Mouse (Mus musculus): Measurements from ENCODE around the gene Tenm3. TPM values are rescaled to one million over a fixed set of nuclear protein-coding genes. Genes with fewer than 3 reads are reported as not detected.

The Tenm3 gene
- polyA plus RNA-seq, 1 experiment from 2014 or later = 2.6 TPM

DNA sequence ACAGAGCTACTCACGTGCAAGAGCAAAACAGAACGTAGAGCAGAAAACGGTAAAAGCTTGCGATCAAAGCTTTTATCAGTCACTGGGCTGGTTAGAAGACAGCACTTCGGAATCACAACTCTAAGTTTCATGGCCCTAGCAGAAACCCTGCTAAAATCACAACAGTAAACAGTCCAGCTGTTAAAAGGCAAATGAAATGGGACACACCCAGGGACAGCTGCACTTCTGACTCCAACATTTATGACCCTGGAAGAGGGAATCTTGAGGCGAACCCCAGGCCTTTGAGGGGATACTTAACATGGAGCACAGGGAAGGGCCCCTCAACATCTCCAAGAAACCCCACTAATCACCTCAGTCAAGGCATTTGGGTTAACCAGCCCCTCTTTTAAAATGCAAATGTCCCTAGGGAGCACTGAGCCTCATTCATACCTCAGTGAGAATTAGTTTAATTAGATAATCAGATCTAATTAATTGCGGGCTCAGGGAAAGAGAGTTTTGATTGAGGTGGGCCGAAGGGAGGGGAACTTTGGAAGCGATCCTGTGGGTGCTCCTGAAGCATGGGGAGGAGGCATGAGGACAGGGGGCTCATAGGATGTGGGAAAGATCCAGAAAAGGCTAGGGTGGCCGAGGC lies 138.8 kb downstream of the Tenm3 start:
- ATAC-seq (ENCODE audit: low read depth) (no peak), DNase-seq (no peak)
- H3K9me3 ChIP-seq (replicated peaks) = 0 out of 2 replicates have a peak, but pooled peaks cover 3% of the 10 kb centered on the region
- H3K4me2 ChIP-seq = no peak overlapping the region
- no peaks in the 10 kb centered on the region for H3K36me3 ChIP-seq
- no peak overlapping the region for H3K4me3 ChIP-seq (replicated peaks)
- 74% methylated on average over 10 of the region's 10 CpGs for WGBS (ENCODE audit: insufficient replicate concordance)
- no peaks in the 10 kb centered on the region for H3K4me1 ChIP-seq (replicated peaks)
- H3K27me3 ChIP-seq = no peaks in the 10 kb centered on the region
- no peak overlapping the region for H3K27ac ChIP-seq
- no peak overlapping the region for H3K9ac ChIP-seq

DNA sequence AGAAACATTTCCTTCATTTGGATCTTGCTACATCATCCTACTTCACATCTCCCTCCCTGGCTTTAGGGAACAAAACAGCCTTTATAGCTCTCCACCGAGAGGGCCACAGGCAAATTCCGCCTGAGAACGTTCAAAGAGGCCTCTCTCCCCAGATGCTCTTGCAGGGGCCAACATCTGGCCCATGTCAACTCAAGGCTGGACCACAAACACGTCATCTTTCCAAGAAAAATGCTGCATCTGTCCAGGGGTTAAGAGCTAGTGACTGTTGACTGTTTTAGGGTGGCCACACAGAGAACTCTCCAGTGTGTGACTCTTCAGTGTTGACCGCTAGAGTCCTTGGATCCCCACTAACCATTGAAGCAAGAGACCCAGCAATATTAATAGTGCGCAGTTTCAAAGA lies 139.3 kb downstream of the Tenm3 start:
- no peaks in the 10 kb centered on the region for H3K27me3 ChIP-seq
- no peak for ATAC-seq (ENCODE audit: low read depth)
- no peaks in the 10 kb centered on the region for H3K4me1 ChIP-seq (replicated peaks)

DNA sequence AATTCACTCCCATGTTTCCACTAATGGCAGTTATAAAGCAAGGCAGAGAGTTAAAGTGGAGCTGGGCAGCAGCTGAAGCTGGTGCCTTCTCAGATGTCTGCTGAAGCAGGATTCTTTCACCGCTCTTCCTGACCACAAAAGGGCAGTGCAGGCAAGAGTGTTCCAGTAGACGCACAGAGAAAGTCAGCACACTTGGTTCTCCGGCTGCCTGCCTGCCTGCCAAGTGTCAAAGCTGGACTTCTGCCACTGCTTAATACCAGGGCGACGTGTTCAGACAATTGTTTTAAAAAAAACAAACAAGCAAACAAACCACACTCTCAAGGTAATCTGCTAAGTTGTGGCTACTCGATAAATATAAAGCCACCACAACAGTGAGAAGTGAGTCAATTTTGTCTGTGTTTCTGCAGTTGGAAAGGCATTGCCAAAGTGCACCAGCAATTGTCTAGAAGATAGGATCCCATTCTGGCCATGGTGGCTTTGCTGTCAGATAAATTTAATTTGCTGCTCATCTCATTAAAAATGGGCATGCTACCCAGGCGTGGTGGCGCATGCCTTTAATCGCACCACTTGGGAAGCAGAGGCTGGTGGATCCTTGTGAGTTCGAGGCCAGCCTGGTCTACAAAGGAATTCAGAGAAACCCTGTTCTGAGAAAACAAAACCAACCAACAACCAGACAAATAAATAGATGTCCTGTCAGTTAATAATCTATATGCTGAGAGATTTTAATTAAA lies 152.9 kb downstream of the Tenm3 start:
- H3K36me3 ChIP-seq = no peaks in the 10 kb centered on the region
- DNase-seq (no peak), ATAC-seq (ENCODE audit: low read depth) (no peak)
- H3K4me2 ChIP-seq = no peak overlapping the region
- no peak overlapping the region for H3K4me3 ChIP-seq (replicated peaks)
- H3K9me3 ChIP-seq (replicated peaks) = no peaks in the 10 kb centered on the region
- H3K9ac ChIP-seq = no peak overlapping the region
- H3K27me3 ChIP-seq = no peaks in the 10 kb centered on the region
- no peaks in the 10 kb centered on the region for H3K4me1 ChIP-seq (replicated peaks)
- H3K27ac ChIP-seq = no peak overlapping the region
- WGBS (ENCODE audit: insufficient replicate concordance) = 71% methylated on average over 10 of the region's 10 CpGs

More for the DNA sequence above, 139.3 kb downstream of the Tenm3 start:
- H3K4me2 ChIP-seq = no peak overlapping the region
- H3K36me3 ChIP-seq = no peaks in the 10 kb centered on the region
- no peak for DNase-seq
- no peak overlapping the region for H3K4me3 ChIP-seq (replicated peaks)
- H3K27ac ChIP-seq = no peak overlapping the region
- WGBS (ENCODE audit: insufficient replicate concordance) = 66% methylated on average over 6 of the region's 6 CpGs
- no peak overlapping the region for H3K9ac ChIP-seq
- 0 out of 2 replicates have a peak, but pooled peaks cover 5% of the 10 kb centered on the region for H3K9me3 ChIP-seq (replicated peaks)

DNA sequence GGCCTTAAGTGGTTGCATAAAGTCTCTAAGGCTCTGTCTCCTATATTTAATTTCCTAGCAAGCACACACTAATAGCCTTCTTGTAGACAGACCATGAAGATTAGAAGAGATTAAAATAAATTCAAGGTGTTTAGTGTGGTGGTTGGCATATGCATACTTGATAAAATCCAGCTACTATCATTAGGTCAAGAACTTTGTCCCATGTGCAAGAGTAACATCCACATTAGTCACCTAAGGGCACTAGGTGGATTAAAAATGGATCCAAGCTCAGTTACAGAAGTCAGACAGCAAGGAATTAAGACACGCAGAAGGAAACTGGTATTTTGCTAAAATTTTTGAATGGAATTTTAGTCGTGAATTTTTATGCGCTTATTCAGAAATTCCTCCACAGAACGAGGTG lies 155.0 kb downstream of the Tenm3 start:
- no peak for ATAC-seq (ENCODE audit: low read depth)

DNA sequence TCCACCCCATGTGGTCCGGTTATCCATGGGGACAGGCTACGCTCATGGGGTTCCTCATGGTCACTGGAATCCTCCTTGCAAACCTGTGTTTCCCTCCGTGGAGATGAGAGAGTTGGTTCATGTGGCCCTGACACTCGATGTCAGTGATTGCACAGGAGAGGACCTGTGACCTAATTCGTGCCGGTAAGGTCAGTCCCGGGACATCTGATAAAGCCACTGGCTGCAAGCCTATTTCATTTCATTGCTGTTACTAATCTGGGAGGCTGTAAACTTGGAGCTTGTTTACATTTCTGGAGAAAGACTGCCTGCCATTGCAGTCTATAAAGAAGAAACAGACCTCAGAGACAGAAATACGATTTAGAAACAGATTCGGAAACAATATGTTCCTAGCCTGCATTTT lies 155.6 kb downstream of the Tenm3 start:
- 56% methylated on average over 9 of the region's 9 CpGs for WGBS (ENCODE audit: insufficient replicate concordance)
- H3K36me3 ChIP-seq = no peaks in the 10 kb centered on the region
- ATAC-seq (ENCODE audit: low read depth) = peak; percentile 57
- no peak for DNase-seq
- no peaks in the 10 kb centered on the region for H3K9me3 ChIP-seq (replicated peaks)
- no peaks in the 10 kb centered on the region for H3K27me3 ChIP-seq
- H3K27ac ChIP-seq = no peak overlapping the region
- no peak overlapping the region for H3K4me2 ChIP-seq
- no peaks in the 10 kb centered on the region for H3K4me1 ChIP-seq (replicated peaks)
- no peak overlapping the region for H3K4me3 ChIP-seq (replicated peaks)
- no peak overlapping the region for H3K9ac ChIP-seq

More for the DNA sequence above, 155.0 kb downstream of the Tenm3 start:
- no peak overlapping the region for H3K4me2 ChIP-seq
- WGBS (ENCODE audit: insufficient replicate concordance) = 66% methylated on average over 4 of the region's 4 CpGs
- H3K27me3 ChIP-seq = no peaks in the 10 kb centered on the region
- H3K4me3 ChIP-seq (replicated peaks) = no peak overlapping the region
- no peaks in the 10 kb centered on the region for H3K4me1 ChIP-seq (replicated peaks)
- no peak for DNase-seq
- no peak overlapping the region for H3K9ac ChIP-seq
- H3K27ac ChIP-seq = no peak overlapping the region
- no peaks in the 10 kb centered on the region for H3K36me3 ChIP-seq
- no peaks in the 10 kb centered on the region for H3K9me3 ChIP-seq (replicated peaks)

DNA sequence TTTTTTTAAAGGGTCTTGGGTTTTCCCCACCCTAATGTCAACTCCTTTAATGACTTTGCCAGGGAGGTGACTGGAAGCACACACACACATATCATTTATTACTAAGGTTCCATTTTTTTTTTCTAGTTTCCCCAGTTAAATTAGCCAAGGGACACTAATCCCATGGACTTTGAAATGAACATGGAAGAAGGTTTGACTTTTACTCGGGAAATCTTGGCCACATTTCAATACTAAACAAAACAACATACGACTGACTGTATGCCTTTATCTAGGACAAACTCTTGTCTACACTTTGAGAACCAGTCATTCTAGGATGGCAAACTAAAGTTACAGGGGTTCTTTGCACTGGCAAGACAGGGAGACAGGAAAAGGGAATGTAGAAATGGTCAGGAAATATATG lies 170.3 kb downstream of the Tenm3 start:
- H3K9me3 ChIP-seq (replicated peaks) = no peaks in the 10 kb centered on the region; the same call in 1 of the 2 replicates
- H3K27ac ChIP-seq = no peak overlapping the region
- no peaks in the 10 kb centered on the region for H3K27me3 ChIP-seq
- no peaks in the 10 kb centered on the region for H3K4me1 ChIP-seq (replicated peaks)
- WGBS (ENCODE audit: insufficient replicate concordance) = 72% methylated on average over 2 of the region's 2 CpGs
- no peak overlapping the region for H3K9ac ChIP-seq
- H3K4me3 ChIP-seq (replicated peaks) = no peak overlapping the region
- H3K36me3 ChIP-seq = no peaks in the 10 kb centered on the region
- ATAC-seq (ENCODE audit: low read depth) (no peak), DNase-seq (no peak)
- H3K4me2 ChIP-seq = no peak overlapping the region

DNA sequence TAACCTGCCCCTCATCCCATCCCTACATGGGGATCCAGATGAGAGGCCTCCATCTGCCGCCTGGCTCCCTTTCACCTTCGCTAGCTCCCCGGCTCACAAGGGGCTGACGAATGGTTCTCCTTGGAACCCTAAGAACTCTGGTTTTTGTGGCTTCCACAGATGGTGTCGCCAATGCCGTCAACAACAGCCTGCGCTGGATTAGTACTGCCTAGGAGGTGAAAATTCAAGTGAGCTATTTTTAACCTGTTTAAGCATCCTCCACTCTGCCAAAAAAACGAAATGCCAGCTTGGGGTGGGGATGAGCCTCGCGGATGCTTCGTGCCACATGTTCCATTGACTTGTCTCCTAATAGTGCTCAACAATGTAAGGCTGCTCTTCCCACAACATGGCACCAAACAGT lies 171.3 kb downstream of the Tenm3 start:
- H3K4me3 ChIP-seq (replicated peaks) = no peak overlapping the region
- WGBS (ENCODE audit: insufficient replicate concordance) = 79% methylated on average over 11 of the region's 11 CpGs
- no peaks in the 10 kb centered on the region for H3K27me3 ChIP-seq
- ATAC-seq (ENCODE audit: low read depth) = no peak
- no peaks in the 10 kb centered on the region for H3K4me1 ChIP-seq (replicated peaks)
- H3K27ac ChIP-seq = no peak overlapping the region
- no peaks in the 10 kb centered on the region for H3K36me3 ChIP-seq
- no peak overlapping the region for H3K4me2 ChIP-seq
- H3K9ac ChIP-seq = no peak overlapping the region
- H3K9me3 ChIP-seq (replicated peaks) = no peaks in the 10 kb centered on the region; the same call in 1 of the 2 replicates
- DNase-seq = no peak

DNA sequence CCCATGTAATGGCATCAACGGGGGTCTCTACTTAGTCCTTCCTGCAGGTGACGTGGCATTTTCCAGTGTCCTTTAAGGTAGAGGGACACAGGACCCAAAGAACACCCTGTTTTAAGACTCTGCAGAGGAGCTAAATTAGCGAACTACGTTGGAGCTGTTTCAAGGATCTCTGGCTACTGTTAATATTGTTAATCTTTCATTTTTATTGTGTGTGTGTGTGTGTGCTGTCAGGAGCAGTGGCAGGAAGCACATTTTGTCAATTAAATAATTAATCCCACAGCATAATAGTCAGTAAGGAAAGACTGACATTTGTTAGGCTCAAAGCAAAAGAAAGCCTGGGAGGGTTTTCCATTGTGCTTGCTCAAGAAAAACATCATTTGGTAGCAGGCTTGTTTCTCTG lies 172.4 kb downstream of the Tenm3 start:
- ATAC-seq (ENCODE audit: low read depth) (no peak), DNase-seq (no peak)
- 59% methylated on average over 4 of the region's 4 CpGs for WGBS (ENCODE audit: insufficient replicate concordance)
- Histone ChIP-seq H3K9ac (no peak overlapping the region), H3K27me3 (no peaks in the 10 kb centered on the region), H3K9me3 (replicated peaks) (no peaks in the 10 kb centered on the region; the same call in 1 of the 2 replicates), H3K4me1 (replicated peaks) (no peaks in the 10 kb centered on the region), H3K36me3 (no peaks in the 10 kb centered on the region), H3K4me2 (no peak overlapping the region), H3K27ac (no peak overlapping the region), H3K4me3 (replicated peaks) (no peak overlapping the region)

DNA sequence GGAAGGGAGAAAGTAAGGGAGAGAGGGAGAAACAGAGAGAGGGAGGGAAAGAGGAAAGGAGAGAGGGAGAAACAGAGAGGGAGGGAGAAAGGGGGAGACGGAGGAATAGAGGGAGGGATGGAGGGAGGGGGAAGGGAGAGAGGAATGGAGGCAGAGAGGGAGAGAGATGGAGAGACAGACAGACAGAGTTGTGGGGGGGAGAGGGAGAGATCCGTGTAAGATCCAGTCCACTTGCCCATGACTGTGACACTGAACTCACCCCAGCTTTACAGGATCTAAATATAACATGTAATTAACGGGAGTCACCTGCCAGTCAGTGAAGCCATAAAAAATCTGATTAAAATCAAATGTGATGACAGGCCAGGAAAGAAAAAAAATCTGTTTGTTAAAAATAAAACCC lies 172.9 kb downstream of the Tenm3 start:
- no peak overlapping the region for H3K9ac ChIP-seq
- no peaks in the 10 kb centered on the region; the same call in 1 of the 2 replicates for H3K9me3 ChIP-seq (replicated peaks)
- no peak overlapping the region for H3K27ac ChIP-seq
- WGBS (ENCODE audit: insufficient replicate concordance) = 55% methylated on average over 3 of the region's 3 CpGs
- no peak for DNase-seq
- no peak for ATAC-seq (ENCODE audit: low read depth)
- H3K4me2 ChIP-seq = no peak overlapping the region
- H3K4me3 ChIP-seq (replicated peaks) = no peak overlapping the region
- no peaks in the 10 kb centered on the region for H3K36me3 ChIP-seq
- H3K4me1 ChIP-seq (replicated peaks) = no peaks in the 10 kb centered on the region
- H3K27me3 ChIP-seq = no peaks in the 10 kb centered on the region

DNA sequence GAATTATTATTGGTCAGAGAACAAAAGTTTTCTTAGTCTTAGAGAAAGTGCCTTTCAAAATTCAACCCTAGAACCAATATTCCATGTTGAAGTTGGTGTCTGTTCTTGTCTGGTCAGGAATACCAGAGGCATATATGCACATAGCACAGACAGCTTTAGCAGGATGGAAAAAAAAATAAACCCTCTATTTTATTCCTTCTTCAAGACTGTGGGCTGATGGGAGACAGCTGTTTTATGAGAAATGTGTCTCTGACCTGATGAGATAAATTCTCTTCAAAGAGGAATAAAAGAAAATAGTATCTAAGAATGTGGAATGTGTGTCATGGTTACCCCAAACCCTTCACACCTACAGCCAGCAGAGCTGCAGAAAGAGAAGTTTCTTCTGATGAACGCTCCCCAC lies 173.4 kb downstream of the Tenm3 start:
- DNase-seq (no peak), ATAC-seq (ENCODE audit: low read depth) (no peak)
- Histone ChIP-seq H3K9ac (no peak overlapping the region), H3K27me3 (no peaks in the 10 kb centered on the region), H3K9me3 (replicated peaks) (no peaks in the 10 kb centered on the region; the same call in 1 of the 2 replicates), H3K4me1 (replicated peaks) (no peaks in the 10 kb centered on the region), H3K4me2 (no peak overlapping the region), H3K36me3 (no peaks in the 10 kb centered on the region), H3K4me3 (replicated peaks) (no peak overlapping the region), H3K27ac (no peak overlapping the region)
- WGBS (ENCODE audit: insufficient replicate concordance) = 61% methylated on average over 1 of the region's 1 CpGs

DNA sequence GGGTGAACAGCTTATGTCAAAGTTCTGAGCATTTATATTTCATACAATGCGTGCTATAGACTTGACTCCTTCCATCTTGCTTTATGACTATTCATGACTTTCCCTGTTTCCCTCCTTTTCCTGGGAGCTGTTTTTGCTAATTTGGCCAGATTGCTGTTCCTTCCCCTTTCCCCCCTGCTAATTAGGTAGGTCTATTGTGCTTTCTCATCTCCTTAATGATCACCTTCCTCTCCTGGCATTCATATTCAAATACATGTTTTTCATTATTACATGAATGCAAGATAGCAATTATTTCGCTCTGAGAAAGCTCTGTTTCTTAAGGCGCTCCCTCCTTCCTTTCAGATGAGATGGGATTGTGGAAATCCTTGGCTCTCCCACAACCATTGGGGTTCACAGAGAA lies 178.6 kb downstream of the Tenm3 start:
- Histone ChIP-seq H3K4me1 (replicated peaks) (no peaks in the 10 kb centered on the region), H3K27ac (no peak overlapping the region), H3K27me3 (no peaks in the 10 kb centered on the region), H3K9ac (no peak overlapping the region), H3K4me2 (no peak overlapping the region), H3K9me3 (replicated peaks) (no peaks in the 10 kb centered on the region), H3K36me3 (no peaks in the 10 kb centered on the region), H3K4me3 (replicated peaks) (no peak overlapping the region)
- DNase-seq (no peak), ATAC-seq (ENCODE audit: low read depth) (no peak)
- WGBS (ENCODE audit: insufficient replicate concordance) = 65% methylated on average over 3 of the region's 3 CpGs

DNA sequence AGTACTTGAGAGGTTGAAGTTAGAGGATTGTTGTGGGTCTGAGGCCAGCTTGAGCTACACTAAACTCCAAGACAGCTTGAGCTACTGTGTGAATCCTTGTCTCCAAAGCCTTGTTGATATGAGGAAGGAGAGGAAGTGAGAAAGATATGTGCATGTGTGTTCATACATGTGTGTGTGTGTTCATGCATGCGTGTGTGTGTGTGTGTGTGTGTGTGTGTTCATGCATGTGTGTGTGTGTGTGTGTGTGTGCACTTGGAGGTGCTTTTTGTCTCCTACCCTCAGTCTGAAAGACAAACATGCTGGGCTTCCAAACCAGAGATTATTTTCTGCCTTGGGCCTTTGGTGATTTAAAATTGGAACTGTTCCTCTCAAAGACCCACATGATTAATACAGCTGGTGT lies 184.5 kb downstream of the Tenm3 start:
- Histone ChIP-seq H3K9ac (no peak overlapping the region), H3K4me3 (replicated peaks) (no peak overlapping the region), H3K27ac (no peak overlapping the region), H3K9me3 (replicated peaks) (no peaks in the 10 kb centered on the region), H3K36me3 (no peaks in the 10 kb centered on the region), H3K4me1 (replicated peaks) (no peaks in the 10 kb centered on the region), H3K4me2 (no peak overlapping the region), H3K27me3 (no peaks in the 10 kb centered on the region)
- DNase-seq (no peak), ATAC-seq (ENCODE audit: low read depth) (no peak)
- WGBS (ENCODE audit: insufficient replicate concordance) = 57% methylated on average over 1 of the region's 1 CpGs
